Mouse (Mus musculus) liver, adult 2 months (tissue): Measurements from ENCODE around the gene Ccdc149.

ENCODE experiments used
- CTCF ChIP-seq: fragments of 200-500 bp; IDR thresholded peaks from 2 replicates; pipeline ENCODE4 v1.5.1; 2011; ENCODE audit warnings: low read depth, low read length, control low read depth
- POLR2A ChIP-seq: fragments of 200-500 bp; IDR thresholded peaks from 2 replicates; pipeline ENCODE4 v1.6.1; 2011; ENCODE audit warnings: low read length, control low read depth; ENCODE audit not compliant: insufficient read depth; ENCODE audit errors: extremely low read depth

DNA sequence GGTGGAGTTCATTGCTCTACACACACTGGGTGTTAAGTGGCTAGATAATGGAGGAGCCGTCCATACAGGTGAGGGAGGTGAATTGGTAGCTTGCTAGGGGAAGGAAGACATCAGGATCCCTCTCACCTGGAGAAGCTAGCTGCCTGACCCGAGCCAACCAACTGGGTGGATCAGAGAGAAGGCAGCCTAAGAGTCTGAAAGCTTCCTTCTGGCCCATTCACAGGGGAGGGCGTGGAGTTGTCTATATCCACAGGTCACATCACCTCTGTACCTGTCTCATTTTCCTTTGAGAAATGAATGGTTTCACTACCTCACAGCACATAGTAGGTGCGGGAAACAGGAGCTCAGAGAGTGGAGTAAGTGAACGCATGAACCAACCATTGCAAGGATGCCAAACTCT is 770 bp downstream of the Ccdc149 start:
- TF ChIP-seq CTCF (no peak), POLR2A (no peak)
